Mouse (Mus musculus): ENCODE measurements around the gene Pakap.
A peak's percentile ranks its signal among the peaks of the same experiment; 100 is the strongest.

The Pakap gene

DNA sequence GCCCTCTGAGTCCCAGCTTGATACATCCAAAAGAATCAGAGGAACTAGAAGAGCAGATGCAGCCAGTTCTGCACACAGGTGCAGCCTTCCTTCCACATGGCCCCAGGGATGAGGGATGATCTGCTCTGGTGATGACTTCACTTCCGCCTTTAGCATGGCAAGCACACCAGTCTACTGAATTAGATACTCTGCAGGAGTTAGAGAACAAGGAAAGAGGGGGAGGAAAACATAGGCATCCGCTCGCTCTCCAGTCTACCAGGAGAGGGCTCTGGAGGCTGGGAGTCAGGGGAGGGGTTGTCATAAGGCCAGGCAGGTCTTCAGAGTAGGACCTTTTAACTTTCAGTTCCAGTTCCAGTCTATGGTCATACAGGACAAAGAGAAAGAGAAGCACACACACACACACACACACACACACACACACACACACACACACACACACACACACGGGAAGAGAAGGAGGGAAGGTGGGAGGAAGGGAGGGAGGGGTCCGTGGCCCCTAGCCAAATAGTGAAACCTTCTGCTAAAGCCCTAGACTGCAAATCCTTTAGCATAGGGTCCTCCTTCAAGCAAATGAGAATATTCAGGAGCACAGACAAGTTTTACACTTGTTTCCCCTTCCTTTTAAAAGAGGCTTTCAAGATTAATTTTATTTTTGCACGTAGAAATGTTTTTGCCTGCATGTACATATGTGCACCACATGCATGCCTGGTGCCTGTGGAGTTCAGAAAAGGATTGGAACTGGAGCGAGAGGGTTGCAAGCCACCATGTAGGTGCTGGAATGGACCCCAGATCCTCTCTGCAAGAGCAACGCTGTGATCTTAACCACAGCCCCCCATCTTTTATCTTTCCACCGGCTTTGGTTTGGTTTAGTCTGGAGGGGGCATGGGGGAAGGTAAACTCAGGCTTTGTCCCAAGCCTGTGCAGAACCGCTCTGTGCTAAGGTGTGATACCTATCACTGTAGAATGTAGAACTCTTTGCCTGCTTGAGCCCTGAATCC lies 346.5 kb downstream of the Pakap start:
- no peak for DNase-seq (ENCODE audit: low read depth, low spot score)

DNA sequence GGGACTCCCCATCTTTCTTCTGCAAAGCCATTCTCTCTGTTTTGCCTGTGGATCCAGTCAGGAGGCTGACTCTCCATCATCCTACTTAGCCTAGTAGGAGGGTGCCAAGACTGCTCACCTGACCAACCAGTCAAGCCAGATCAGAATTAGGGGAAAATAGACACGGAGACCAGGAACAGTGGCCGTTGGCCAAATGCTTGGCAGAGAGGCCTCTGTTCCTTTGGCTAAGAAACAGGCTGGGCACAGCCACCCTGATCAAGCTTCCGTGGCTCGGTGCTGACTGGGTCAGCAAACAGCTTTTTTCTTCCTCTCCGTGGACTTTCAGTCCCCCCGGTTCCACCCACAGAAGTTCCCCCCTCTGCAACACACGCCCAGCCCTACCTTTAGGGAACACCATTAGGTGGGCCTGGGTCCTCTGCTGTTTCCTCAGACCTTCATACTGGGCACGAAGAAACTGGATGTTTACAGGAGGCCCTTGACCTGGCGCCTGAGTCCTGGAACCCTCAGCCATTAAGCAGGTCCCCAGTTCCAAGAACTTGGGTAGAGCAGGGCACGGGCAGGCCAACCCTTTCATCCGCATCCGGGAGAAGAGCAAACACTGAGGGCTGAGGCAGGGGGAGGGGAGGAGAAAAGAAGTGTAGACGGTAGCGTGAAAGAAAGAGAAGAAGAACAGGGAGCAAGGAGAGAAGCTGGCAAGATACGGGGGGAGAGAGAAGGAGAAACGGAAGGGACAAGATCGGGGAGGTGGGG lies 347.4 kb downstream of the Pakap start:
- no peak for DNase-seq (ENCODE audit: low read depth, low spot score)

DNA sequence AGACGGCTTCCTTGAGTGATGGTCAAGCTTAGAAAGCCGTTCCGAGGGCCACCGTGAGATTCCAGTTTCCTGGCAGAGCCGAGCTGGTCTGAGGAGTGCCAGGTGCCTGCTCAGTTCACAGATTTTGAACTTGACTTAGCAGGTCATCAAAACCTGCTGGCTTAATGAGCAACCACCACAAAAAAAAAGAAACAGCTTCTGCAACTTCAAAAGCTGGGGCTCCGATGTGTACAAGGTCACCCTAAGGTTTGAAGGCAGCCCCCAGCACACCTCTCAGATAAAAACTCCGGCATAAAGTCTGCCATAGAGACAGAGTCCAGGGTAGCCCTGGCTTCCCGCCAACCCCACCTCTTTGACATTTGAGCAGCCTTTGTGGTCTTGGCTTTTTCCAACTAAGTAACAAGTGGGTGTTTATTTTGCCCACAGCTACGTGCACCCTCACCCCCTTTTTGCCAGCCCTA lies 348.3 kb downstream of the Pakap start, which contains the start of gene D630039A03Rik:
Gene D630039A03Rik, minus strand, starts transcription at position 97 of the 461 bp plus-strand sequence.
- no peak for DNase-seq (ENCODE audit: low read depth, low spot score)

DNA sequence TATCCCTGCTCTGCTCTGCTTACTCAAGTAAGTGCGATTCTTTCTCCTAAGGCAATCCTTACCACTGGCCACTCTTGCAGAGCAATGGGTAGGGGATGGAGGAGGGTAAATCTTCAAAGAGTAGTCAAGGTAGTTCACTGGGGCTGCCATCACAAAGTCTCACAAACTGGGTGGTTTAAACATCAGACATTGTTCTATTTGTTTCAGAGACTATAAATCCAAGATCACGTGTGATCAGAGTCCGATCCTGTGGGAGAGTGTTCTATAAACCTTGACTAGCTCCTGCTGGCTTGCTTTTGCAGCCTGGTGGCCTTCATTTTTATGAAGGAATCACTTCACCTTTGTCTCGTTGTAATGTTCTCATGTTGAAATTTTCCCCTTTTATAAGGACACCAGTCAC lies 348.7 kb downstream of the Pakap start:
- DNase-seq (ENCODE audit: low read depth, low spot score), result no peak

DNA sequence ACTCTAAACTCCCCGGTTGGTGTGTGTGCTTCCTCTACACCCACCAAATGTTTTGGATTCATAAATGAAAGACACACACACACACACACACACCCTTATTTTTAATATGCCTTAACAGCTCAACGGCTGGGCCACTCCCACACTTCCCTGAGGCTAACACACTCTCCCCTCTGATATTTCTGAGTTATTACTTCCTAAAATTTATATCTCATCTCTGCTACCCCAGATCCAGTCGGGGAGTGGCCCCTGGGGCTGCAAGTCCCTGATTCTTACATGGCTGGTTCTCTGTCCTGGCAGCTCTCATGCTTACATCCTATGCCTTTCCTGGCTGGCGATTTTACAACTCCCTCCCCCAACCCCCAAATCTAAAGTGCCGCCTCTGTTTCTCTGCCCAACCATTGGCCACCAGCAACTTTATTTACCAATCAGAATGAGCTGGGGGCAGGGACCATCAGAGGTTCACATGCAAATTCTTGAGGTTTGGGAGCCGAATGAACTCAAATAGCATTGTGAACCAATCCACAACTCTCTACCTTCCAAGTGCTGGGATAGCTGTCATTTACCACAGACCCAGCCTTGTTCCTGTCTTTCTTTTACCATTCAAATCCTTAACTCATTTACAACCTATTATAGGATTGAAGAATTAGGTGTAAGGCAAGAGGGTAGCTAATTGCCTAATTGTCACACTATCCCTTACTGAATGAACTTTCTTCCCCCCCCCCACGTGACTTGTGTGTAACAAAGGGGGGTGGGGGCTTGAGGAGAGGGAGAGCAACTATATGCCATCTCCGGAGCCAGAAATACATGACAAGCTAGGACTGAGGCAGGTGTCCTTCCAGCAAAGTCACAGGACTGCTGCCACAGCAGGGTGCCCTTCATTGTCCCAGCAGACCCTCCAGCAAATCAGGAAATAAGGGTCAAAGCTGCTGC lies 351.8 kb downstream of the Pakap start:
- DNase-seq (ENCODE audit: low read depth, low spot score), result no peak

DNA sequence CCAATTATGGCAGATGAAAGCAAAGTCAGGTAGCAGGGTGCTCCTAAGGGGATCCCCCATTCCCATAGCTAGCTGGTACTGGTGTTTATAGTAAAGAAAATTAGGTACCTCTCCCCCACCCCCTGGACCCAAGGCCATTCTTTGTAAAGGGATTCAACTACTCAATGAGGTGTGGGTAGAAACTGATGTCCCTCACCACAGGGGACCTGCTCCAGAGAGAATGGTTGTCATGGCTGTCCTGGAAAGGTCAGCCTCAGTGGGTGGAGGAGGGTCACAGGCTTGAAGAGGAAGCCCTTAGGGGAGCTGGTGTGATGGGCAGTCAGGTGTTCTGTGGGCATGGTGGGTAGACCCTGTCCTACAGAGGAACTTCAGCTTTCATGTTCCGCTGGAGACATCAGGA lies 352.5 kb downstream of the Pakap start:
- no peak for DNase-seq (ENCODE audit: low read depth, low spot score)

DNA sequence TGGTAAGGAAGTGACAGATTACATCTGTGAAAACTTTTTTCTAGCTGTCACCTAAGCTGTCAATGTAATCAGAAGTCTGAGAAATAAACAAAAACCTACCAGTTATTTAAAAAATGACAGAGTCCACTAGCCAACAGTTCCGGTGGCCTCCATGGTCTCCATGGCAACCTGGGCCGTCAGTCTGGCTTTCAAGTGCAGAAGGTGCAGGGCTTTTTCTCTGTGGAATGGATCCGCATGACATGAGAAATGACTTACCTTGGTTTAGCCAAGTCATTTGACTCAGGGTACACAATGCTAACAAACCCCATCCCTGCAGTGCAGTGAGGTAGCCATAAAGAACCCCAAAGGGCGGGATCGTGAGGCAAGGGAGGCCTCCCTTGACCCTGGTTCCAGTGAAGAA lies 354.2 kb downstream of the Pakap start:
- DNase-seq (ENCODE audit: low read depth, low spot score), result no peak

DNA sequence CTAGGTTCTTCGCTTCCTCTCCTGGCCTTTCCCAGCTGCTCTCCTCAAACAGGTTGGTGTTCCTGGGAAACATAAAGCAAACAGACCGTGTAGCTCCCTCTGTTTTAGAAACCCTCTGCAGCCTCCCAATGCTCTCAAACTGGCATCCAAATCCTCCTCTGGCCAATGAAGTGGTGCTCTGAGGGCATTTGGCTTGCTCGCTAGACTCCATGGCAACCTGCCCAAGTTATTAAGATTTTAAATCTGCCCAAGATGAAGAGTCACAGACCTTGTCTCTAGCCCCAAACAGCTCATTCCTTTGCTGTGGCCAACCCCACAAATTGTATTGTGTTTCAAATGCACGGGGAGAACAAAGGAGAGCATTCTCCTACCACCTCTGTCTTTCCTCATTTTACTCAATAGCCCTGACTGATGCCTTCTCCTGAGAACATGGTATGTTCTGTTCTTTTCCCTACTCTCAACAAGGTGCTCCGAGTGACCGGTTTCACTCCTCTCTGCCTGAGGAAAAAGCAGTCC lies 356.6 kb downstream of the Pakap start:
- no peak for DNase-seq (ENCODE audit: low read depth, low spot score)

DNA sequence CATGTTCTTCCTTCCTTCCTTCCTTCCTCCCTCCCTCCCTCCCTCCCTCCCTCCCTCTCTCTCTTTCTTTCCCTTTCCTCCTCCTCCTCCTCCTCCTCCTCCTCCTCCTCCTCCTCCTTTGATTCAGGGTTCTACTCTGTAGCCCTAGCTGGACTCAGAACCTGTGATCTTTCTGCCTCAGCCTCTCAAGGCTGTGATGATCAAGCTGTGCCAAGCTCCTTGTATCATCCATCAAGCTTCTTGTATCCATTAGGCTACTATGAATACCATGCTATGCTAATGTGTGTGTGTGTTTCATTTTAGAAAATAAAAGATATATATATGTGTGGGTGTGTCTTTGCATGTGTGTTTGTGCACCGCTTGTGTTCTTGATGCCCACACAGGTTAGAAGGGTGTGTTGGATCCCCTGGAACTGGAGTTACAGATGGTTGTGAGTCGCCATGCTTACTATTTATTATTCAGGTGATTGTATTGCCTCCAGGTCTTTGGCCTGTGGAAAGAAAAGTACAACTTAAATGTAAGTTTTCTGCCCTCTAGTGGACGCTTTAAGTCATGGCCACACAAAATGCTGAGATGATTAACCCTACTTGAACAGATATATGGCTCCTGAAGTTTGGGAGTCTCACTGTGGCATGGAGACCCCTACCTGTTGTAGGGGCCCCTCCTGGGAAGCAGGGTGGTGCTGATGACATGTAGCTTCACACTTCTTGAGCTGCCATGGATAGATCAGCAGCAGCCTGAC lies 359.7 kb downstream of the Pakap start:
- peak; percentile 38 for DNase-seq (ENCODE audit: low read depth, low spot score)

DNA sequence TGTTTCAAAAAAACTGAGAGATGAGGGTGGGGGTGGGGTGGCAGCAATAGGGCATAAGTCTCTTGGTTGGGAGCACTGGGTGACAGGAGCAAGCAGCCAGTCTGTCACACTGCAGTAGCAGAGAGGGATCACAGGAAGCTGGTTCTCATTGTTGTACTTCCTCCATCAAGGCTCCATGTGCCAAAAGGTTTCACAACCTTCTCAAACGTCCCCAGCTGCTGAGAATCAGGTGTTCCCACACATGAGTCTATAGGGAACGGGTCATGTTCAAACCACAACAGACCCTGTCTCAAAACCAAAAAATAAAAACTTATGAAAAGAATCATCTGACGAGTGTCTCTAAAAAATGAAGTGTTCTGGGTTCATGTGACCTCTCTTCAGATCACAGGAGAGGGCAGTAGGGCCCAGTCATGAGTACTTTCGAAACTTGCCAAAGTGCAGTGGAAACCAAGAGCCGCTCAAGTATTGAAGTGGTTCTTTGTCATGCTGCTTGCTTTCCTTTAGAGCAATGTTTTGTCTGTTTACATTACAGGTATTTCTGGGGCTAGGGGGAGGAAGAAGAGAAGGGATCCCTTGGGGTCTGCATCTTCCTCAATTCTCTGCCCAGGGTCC lies 362.7 kb downstream of the Pakap start:
- no peak for DNase-seq (ENCODE audit: low read depth, low spot score)

DNA sequence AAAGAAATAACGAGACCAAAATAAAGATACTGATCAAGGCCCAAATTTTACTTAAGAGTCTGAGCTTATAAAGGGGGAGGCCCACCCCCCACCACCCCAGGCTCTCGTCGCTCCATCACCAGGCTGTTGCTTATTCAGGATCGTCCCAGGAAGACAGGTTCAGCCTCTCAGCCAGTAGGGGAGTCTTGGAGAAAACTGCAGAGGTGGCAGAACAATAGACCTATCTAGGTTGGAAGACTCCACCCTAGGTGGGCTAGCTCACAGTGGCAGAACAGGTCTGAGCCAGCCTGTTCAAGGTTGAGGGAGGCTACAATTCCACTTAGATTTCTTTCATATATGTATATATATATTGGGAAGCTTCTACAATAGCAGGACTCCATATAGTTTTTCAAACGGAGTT lies 366.2 kb downstream of the Pakap start:
- no peak for DNase-seq (ENCODE audit: low read depth, low spot score)

DNA sequence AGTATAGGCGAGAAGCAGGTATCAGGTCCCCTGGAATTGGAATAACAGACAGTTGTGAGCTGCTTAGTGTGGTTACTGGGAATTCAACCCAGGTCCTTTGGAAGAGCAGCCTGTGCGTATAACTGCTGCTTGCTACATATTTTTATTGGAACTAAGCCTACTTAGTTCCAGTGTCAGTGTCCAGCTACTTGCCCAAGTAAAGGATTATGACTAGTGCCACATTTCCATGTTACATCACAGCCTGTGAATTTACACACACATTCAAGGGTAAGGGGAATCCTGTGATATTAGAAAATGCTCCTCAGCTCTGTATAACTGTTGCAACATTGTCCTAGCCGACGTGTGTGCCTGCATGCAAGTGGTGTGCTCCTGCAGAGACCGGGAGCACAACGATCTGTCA lies 369.3 kb downstream of the Pakap start:
- DNase-seq (ENCODE audit: low read depth, low spot score), result no peak

DNA sequence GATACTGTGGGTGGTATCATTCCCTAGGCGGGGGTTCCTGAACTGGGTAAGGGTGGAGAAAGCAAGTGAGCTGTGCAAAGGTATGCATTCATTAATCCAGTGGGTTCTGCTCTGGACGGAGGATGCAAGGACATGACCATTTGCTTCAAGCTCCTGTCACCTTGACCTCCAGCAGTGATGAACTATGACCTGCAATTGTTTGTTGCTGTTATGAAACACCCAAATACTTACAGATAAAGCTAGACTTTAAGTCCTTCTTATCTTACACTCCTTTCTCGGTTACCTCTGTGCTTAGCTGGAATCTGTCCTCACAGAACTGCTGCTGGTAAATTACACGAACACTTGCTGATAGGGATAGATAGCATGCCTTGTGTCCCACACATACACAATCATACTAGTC lies 372.7 kb downstream of the Pakap start:
- no peak for DNase-seq (ENCODE audit: low read depth, low spot score)

DNA sequence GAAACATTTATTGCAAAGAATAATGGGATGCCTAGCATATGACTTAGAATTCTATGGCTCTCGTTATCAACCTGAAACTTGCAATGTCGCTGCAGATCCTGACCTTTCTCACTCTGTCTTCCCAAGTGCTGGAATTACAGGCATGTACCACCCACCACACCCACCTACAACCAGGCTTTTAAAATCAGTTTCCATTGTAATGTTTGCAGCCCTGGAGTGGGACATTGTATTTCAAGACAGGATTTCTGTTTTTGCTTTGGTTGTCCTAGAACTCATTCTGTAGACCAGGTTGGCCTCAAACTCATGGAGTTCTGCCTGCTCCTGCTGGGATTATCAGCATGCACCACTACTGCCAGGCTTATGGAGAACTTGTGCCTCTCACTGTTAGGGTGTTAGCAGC lies 374.9 kb downstream of the Pakap start:
- DNase-seq (ENCODE audit: low read depth, low spot score), result no peak

All from embryo, embryonic 11.5 days (tissue).